15 mouse cellular contexts compared by ENCODE assay signal in the genomic region with DNA sequence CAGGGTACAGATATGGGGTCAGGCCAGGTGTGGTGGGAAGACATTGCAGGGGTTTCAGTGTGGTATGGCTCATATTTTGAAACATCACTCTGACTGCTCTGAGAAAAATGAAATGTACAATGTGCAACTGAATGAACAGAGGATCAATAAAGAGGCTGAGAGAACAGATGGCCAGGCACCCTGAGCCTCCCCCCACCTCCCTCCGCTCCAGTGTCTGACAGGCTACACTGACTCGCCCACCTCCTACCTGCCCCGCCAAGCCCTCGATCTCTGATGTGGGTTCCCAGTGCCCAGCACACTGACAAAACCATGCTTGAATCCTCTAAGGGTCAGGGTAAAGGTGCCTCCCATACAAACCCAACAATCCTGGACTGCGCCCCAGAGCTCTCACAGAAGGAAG.
"Had no signal": no experiment of that assay in that cellular context is flagged by ENCODE, and none has a peak within 500 bp of the region (broad histone marks: within the 10 kb centered on the region; RNA-seq: fewer than 3 reads in every experiment).

No protein-coding gene starts in this region.

- H3K4me1 ChIP-seq: limb, embryonic 13.5 days; midbrain, embryonic 13.5 days; neural tube, embryonic 15.5 days; stomach, embryonic 15.5 days had no signal

- H3K27me3 ChIP-seq: limb, embryonic 13.5 days; midbrain, embryonic 13.5 days; neural tube, embryonic 15.5 days; stomach, embryonic 15.5 days had no signal

- H3K9ac ChIP-seq: limb, embryonic 13.5 days; liver, embryonic 14.5 days; midbrain, embryonic 13.5 days; neural tube, embryonic 15.5 days; stomach, embryonic 15.5 days had no signal

- DNase-seq: kidney, adult 9 months; kidney, postnatal 36 days; layer of hippocampus, adult 9-11 months; left cerebral cortex, postnatal 4 days; lung, adult 18-20 months; right cerebral cortex, postnatal 4 days; spleen, adult 18-20 months; thymus, postnatal 36 days had no signal

- H3K4me2 ChIP-seq: limb, embryonic 13.5 days; midbrain, embryonic 13.5 days; neural tube, embryonic 15.5 days; stomach, embryonic 15.5 days had no signal

- H3K27ac ChIP-seq: kidney, postnatal 0 days; limb, embryonic 13.5 days; liver, embryonic 14.5 days; midbrain, embryonic 13.5 days; neural tube, embryonic 15.5 days; stomach, embryonic 15.5 days had no signal

- H3K9me3 ChIP-seq: limb, embryonic 13.5 days; midbrain, embryonic 13.5 days; neural tube, embryonic 15.5 days; stomach, embryonic 15.5 days had no signal

- ATAC-seq: midbrain, embryonic 13.5 days had no signal

- H3K4me3 ChIP-seq: limb, embryonic 13.5 days; midbrain, embryonic 13.5 days; myocyte; neural tube, embryonic 15.5 days; stomach, embryonic 15.5 days had no signal
